Mouse (Mus musculus) thymus, adult 2 months (tissue): ENCODE measurements around the gene Lnpep. TPM values are rescaled to one million over a fixed set of nuclear protein-coding genes. Genes with fewer than 3 reads are reported as not detected.

Experiments used
- DNase-seq: peaks from one replicate; pipeline ENCODE4 v3.0.0; 2021
- H3K27ac ChIP-seq: fragments of 200-500 bp; 2 replicates; pipeline ENCODE4 v1.5.1; 2012; ENCODE audit warnings: low read length, control low read depth; ENCODE audit not compliant: control insufficient read depth, insufficient read depth
- H3K27me3 ChIP-seq: fragments of 200-500 bp; 2 replicates; pipeline ENCODE4 v1.6.1; 2012; ENCODE audit warnings: mild to moderate bottlenecking, low read length, moderate library complexity, mixed read lengths; ENCODE audit not compliant: control insufficient read depth, insufficient read depth
- H3K36me3 ChIP-seq: fragments of 200-500 bp; 2 replicates; pipeline ENCODE4 v1.6.1; 2012; ENCODE audit warnings: mild to moderate bottlenecking, low read length, moderate library complexity; ENCODE audit not compliant: control insufficient read depth, insufficient read depth
- H3K4me1 ChIP-seq: fragments of 200-500 bp; replicated peaks from 2 replicates; pipeline ENCODE4 v1.6.1; 2012; ENCODE audit warnings: low read length; ENCODE audit not compliant: control insufficient read depth, insufficient read depth
- H3K4me3 ChIP-seq: fragments of 200-500 bp; 2 replicates; pipeline ENCODE4 v1.5.1; 2012; ENCODE audit warnings: mild to moderate bottlenecking, low read length, control low read depth, moderate library complexity; ENCODE audit not compliant: control insufficient read depth, insufficient read depth
- CTCF ChIP-seq: fragments of 200-500 bp; IDR thresholded peaks from 2 replicates; pipeline ENCODE4 v1.5.1; 2012; ENCODE audit warnings: mild to moderate bottlenecking, control low read depth, low read length, moderate library complexity, borderline replicate concordance; ENCODE audit not compliant: control insufficient read depth, poor library complexity, insufficient read depth; ENCODE audit errors: extremely low read depth
- POLR2A ChIP-seq: fragments of 200-500 bp; IDR thresholded peaks from 2 replicates; pipeline ENCODE4 v1.6.1; 2012; ENCODE audit warnings: mild to moderate bottlenecking, low read length, control low read depth, moderate library complexity; ENCODE audit not compliant: control insufficient read depth, poor library complexity, insufficient read depth; ENCODE audit errors: extremely low read depth
- WGBS: fragments of 180-500 bp; shearing (Covaris S2); methylation state at CpG from one replicate; pipeline ENCODE4 v1.1.7; 2018; 5-methylcytosine and 5-hydroxymethylcytosine counted together
- polyA plus RNA-seq: library from polyadenylated mRNA; depleted of rRNA; stranded (reverse); fragments of >200 nt; gene quantifications from 2 replicates; pipeline ENCODE4 v1.2.3, GENCODE M21; 2012

Gene Lnpep
- polyA plus RNA-seq, 1 experiment = 19.4 TPM

- under 1% methylated on average over 42 of the region's 42 CpGs for WGBS
- Histone ChIP-seq H3K4me3 (peak overlapping the region; percentile 98), H3K36me3 (no peaks in the 10 kb centered on the region), H3K27ac (peak overlapping the region; percentile 66), H3K27me3 (no peaks in the 10 kb centered on the region), H3K4me1 (no peaks in the 10 kb centered on the region; the same call in 1 of the 2 replicates)
- no peak for TF ChIP-seq POLR2A
- TF ChIP-seq CTCF = no peak
- peak; percentile 58 for DNase-seq
Observed at GRCm38 (mm10) chr17:17623890-17624420, 895 bp downstream of the Lnpep start.

- Histone ChIP-seq H3K4me3 (peak overlapping the region; percentile 98), H3K27me3 (no peaks in the 10 kb centered on the region), H3K36me3 (no peaks in the 10 kb centered on the region), H3K4me1 (no peaks in the 10 kb centered on the region; the same call in 1 of the 2 replicates), H3K27ac (no peak overlapping the region)
- TF ChIP-seq CTCF = no peak
- TF ChIP-seq POLR2A = no peak
- WGBS = 2% methylated on average over 7 of the region's 7 CpGs
- DNase-seq = no peak
Observed at GRCm38 (mm10) chr17:17623221-17623889, 1.5 kb downstream of the Lnpep start.

- Histone ChIP-seq H3K27ac (no peak overlapping the region), H3K36me3 (no peaks in the 10 kb centered on the region), H3K4me3 (no peak overlapping the region), H3K4me1 (peaks cover 4% of the 10 kb centered on the region; the same call in 1 of the 2 replicates), H3K27me3 (no peaks in the 10 kb centered on the region)
- 96% methylated on average over 1 of the region's 1 CpGs for WGBS
- TF ChIP-seq CTCF (no peak), POLR2A (no peak)
- DNase-seq = no peak
Observed at GRCm38 (mm10) chr17:17622576-17622975, 2.3 kb downstream of the Lnpep start.

GRCm38 (mm10) chr17:17621586-17621985, 3.3 kb downstream of the Lnpep start:
- Histone ChIP-seq H3K27ac (no peak overlapping the region), H3K27me3 (no peaks in the 10 kb centered on the region), H3K36me3 (no peaks in the 10 kb centered on the region), H3K4me1 (peaks cover 4% of the 10 kb centered on the region; the same call in 1 of the 2 replicates), H3K4me3 (no peak overlapping the region)
- 94% methylated on average over 3 of the region's 3 CpGs for WGBS
- TF ChIP-seq CTCF (no peak), POLR2A (no peak)
- DNase-seq = no peak

GRCm38 (mm10) chr17:17618463-17618862, 6.4 kb downstream of the Lnpep start:
- 86% methylated on average over 1 of the region's 1 CpGs for WGBS
- Histone ChIP-seq H3K36me3 (no peaks in the 10 kb centered on the region), H3K27ac (no peak overlapping the region), H3K4me1 (peaks cover 4% of the 10 kb centered on the region; the same call in 1 of the 2 replicates), H3K27me3 (no peaks in the 10 kb centered on the region), H3K4me3 (no peak overlapping the region)
- no peak for DNase-seq
- no peak for TF ChIP-seq CTCF

GRCm38 (mm10) chr17:17617440-17618204, 7.2 kb downstream of the Lnpep start:
- WGBS = 94% methylated on average over 4 of the region's 4 CpGs
- H3K4me1 ChIP-seq = peaks cover 4% of the 10 kb centered on the region; the same call in 1 of the 2 replicates
- H3K36me3 ChIP-seq = no peaks in the 10 kb centered on the region
- no peak for DNase-seq
- no peaks in the 10 kb centered on the region for H3K27me3 ChIP-seq
- no peak overlapping the region for H3K4me3 ChIP-seq
- H3K27ac ChIP-seq = no peak overlapping the region
- TF ChIP-seq CTCF = no peak
- TF ChIP-seq POLR2A = no peak

GRCm38 (mm10) chr17:17612336-17612735, 12.5 kb downstream of the Lnpep start:
- H3K4me1 ChIP-seq = peaks cover 6% of the 10 kb centered on the region
- no peaks in the 10 kb centered on the region for H3K36me3 ChIP-seq
- no peaks in the 10 kb centered on the region for H3K27me3 ChIP-seq
- H3K27ac ChIP-seq = no peak overlapping the region
- WGBS = 94% methylated on average over 2 of the region's 2 CpGs
- no peak for DNase-seq
- H3K4me3 ChIP-seq = no peak overlapping the region
- TF ChIP-seq CTCF (no peak), POLR2A (no peak)
